Mouse (Mus musculus): Measurements from ENCODE around the gene 4930469K13Rik. TPM values are rescaled to one million over a fixed set of nuclear protein-coding genes. Genes with fewer than 3 reads are reported as not detected.

Gene 4930469K13Rik
- total and polyA plus RNA-seq, 3 experiments: 0.23 to 0.29 TPM; not detected in 1

GRCm38 (mm10) chr11:34143984-34144383, 45.6 kb upstream of the 4930469K13Rik start:
- Histone ChIP-seq H3K36me3 (ENCODE audit: control insufficient read depth in 1 of 2, insufficient read depth in 2 of 2, low read length in 2 of 2) (no peaks in the 10 kb centered on the region), H3K79me2 (ENCODE audit: control insufficient read depth, insufficient read depth, low read length, poor library complexity) (no peaks in the 10 kb centered on the region), H3K4me1 (ENCODE audit: control insufficient read depth in 1 of 2, insufficient read depth in 2 of 2, low read length in 2 of 2) (no peaks in the 10 kb centered on the region), H3K9ac (ENCODE audit: control insufficient read depth, low read depth, low read length, poor library complexity, severe bottlenecking) (no peak overlapping the region), H3K4me3 (ENCODE audit: control insufficient read depth in 1 of 2, insufficient read depth in 1 of 2, low read depth in 2 of 2, low read length in 2 of 2) (no peak overlapping the region), H3K27me3 (ENCODE audit: control insufficient read depth in 1 of 2, insufficient read depth in 2 of 2, low read length in 2 of 2) (peaks cover 0 to 2% of the 10 kb centered on the region in 2 experiments; a peak in 3 of 4 replicates), H3K9me3 (replicated peaks; ENCODE audit: insufficient read depth, low read length) (no peaks in the 10 kb centered on the region), H3K27ac (ENCODE audit: control insufficient read depth, low read depth, low read length) (no peak overlapping the region)
- no peak for TF ChIP-seq E2F4 (IDR thresholded peaks at IDR 0.05; ENCODE audit: borderline replicate concordance, low read depth, low read length)
- TF ChIP-seq ZMIZ1 (IDR thresholded peaks at IDR 0.05; ENCODE audit: low read depth, low read length): no peak
- TF ChIP-seq CTCF (IDR thresholded peaks at IDR 0.05 in 2 of 3, conservative IDR thresholded peaks at IDR 0.05 in 1 of 3; ENCODE audit: control insufficient read depth in 1 of 3, insufficient read depth in 1 of 3, low read depth in 2 of 3, low read length in 3 of 3, poor library complexity in 1 of 3, severe bottlenecking in 1 of 3): no peak
- TF ChIP-seq MAFK (IDR thresholded peaks at IDR 0.05; ENCODE audit: borderline replicate concordance, low read depth, low read length): no peak
- TF ChIP-seq ZNF384 (IDR thresholded peaks at IDR 0.05; ENCODE audit: low read depth, low read length): no peak
- TF ChIP-seq TBP (IDR thresholded peaks at IDR 0.05; ENCODE audit: low read depth, low read length): no peak
- no peak for TF ChIP-seq ELF1 (IDR thresholded peaks at IDR 0.05; ENCODE audit: low read depth, low read length)
- TF ChIP-seq MYB (IDR thresholded peaks at IDR 0.05; ENCODE audit: low read depth, low read length): no peak
- no peak for TF ChIP-seq NRF1 (IDR thresholded peaks at IDR 0.05; ENCODE audit: insufficient read depth, low read depth, low read length, poor library complexity, severe bottlenecking)
- no peak for TF ChIP-seq GABPA (IDR thresholded peaks at IDR 0.05; ENCODE audit: low read depth, low read length)
- TF ChIP-seq RCOR1 (IDR thresholded peaks at IDR 0.05; ENCODE audit: low read depth, low read length): no peak
- TF ChIP-seq MAZ (IDR thresholded peaks at IDR 0.05; ENCODE audit: low read depth, low read length): no peak
- TF ChIP-seq ETS1 (IDR thresholded peaks at IDR 0.05; ENCODE audit: low read depth, low read length): no peak
- TF ChIP-seq USF1 (IDR thresholded peaks at IDR 0.05; ENCODE audit: low read depth, low read length): no peak
- no peak for TF ChIP-seq CHD1 (IDR thresholded peaks at IDR 0.05; ENCODE audit: low read depth, low read length)
- no peak for TF ChIP-seq UBTF (IDR thresholded peaks at IDR 0.05; ENCODE audit: borderline replicate concordance, insufficient read depth, low read depth, low read length)
- no peak for TF ChIP-seq TCF12 (IDR thresholded peaks at IDR 0.05; ENCODE audit: low read depth, low read length)
- no peak for DNase-seq (ENCODE audit: low read depth, low spot score)

DNA sequence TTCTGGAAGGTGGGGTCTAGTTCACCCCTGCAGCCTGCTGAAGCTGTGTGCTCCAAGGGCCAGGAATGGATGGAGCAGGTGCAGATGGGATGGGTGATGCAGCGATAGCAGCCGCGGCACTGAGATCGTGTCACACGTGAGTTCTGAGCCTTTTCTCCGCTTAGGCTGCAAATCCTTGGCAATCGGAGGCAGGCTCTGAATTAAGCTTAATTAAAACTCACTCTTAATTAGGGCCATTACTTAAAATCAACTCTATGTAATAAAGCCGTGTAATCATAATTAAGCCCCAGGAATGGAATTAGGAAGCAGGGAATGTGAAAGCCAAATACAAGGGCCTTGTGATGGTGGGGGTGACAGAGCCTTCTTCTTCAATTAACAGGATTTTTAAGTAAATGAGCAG, 40.9 kb upstream of the 4930469K13Rik start:
- TF ChIP-seq ZKSCAN1 (IDR thresholded peaks at IDR 0.05; ENCODE audit: low read depth, low read length) (no peak), MAFK (IDR thresholded peaks at IDR 0.05; ENCODE audit: borderline replicate concordance, low read depth, low read length) (no peak), MYC (IDR thresholded peaks at IDR 0.05; ENCODE audit: low read depth, low read length) (no peak), ZMIZ1 (IDR thresholded peaks at IDR 0.05; ENCODE audit: low read depth, low read length) (no peak), MEF2A (IDR thresholded peaks at IDR 0.05; ENCODE audit: extremely low read depth, insufficient replicate concordance, low read depth, low read length, poor library complexity, severe bottlenecking) (no peak), ELF1 (IDR thresholded peaks at IDR 0.05; ENCODE audit: low read depth, low read length) (no peak), UBTF (IDR thresholded peaks at IDR 0.05; ENCODE audit: borderline replicate concordance, insufficient read depth, low read depth, low read length) (no peak), JUND (IDR thresholded peaks at IDR 0.05; ENCODE audit: low read depth, low read length) (no peak), HCFC1 (IDR thresholded peaks at IDR 0.05; ENCODE audit: low read depth, low read length) (no peak), EP300 (IDR thresholded peaks at IDR 0.05; ENCODE audit: low read depth in 1 of 2, low read length in 2 of 2) (no peak), MXI1 (IDR thresholded peaks at IDR 0.05; ENCODE audit: low read depth, low read length) (no peak), POLR2AphosphoS2 (IDR thresholded peaks at IDR 0.05; ENCODE audit: low read length) (no peak)
- Histone ChIP-seq H3K4me1 (ENCODE audit: control insufficient read depth in 1 of 2, insufficient read depth in 2 of 2, low read length in 2 of 2) (no peaks in the 10 kb centered on the region), H3K9ac (ENCODE audit: control insufficient read depth, low read depth, low read length, poor library complexity, severe bottlenecking) (no peak overlapping the region), H3K79me2 (ENCODE audit: control insufficient read depth, insufficient read depth, low read length, poor library complexity) (no peaks in the 10 kb centered on the region), H3K36me3 (ENCODE audit: control insufficient read depth in 1 of 2, insufficient read depth in 2 of 2, low read length in 2 of 2) (no peaks in the 10 kb centered on the region), H3K4me3 (ENCODE audit: control insufficient read depth in 1 of 2, insufficient read depth in 1 of 2, low read depth in 2 of 2, low read length in 2 of 2) (no peak overlapping the region), H3K9me3 (replicated peaks; ENCODE audit: insufficient read depth, low read length) (no peaks in the 10 kb centered on the region), H3K27ac (ENCODE audit: control insufficient read depth, low read depth, low read length) (no peak overlapping the region), H3K27me3 (ENCODE audit: control insufficient read depth in 1 of 2, insufficient read depth in 2 of 2, low read length in 2 of 2) (no peaks in the 10 kb centered on the region; a peak in 2 of 4 replicates)
- no peak for DNase-seq (ENCODE audit: low read depth, low spot score)

Data from MEL (cell line).